Comparison of ENCODE assay signal across 9 mouse cellular contexts in the genomic region with DNA sequence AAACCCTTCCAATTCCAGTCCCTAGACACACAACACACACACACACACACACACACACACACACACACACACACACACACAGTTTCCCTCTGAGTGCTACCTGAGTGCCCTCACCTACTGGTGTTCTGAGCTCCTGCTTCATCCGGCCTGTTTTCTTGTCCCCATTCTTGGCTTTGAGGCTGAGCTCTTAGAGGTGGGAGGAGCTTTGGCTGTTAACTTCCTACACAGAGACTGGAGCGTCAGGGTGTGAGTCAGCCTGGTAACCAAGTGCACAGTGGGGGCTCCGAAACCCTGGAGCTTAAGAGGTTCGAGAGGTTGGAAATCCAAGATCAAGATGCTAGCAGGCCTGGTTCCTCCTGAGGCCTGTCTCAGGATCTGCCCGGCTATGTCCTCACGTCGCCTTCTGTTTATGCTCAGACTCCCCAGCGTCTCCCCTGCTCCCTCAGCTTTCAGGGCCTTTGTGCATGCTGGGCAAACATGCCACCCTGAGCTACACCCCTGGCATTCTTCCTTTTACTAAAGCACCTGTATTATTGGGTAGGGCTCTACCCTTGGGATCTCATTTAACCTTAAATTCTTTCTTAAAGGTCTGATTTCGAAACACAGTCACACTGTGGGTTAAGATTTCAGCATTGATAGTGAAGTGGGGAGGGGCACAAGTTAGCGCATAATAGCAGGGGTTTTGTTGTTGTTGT. TPM values are rescaled to one million over a fixed set of nuclear protein-coding genes. Genes with fewer than 3 reads are reported as not detected.
DNase-seq lines count a peak whose midpoint lies in the region; ATAC-seq and TF ChIP-seq lines count a peak whose summit lies in the region.
"Had no signal": no experiment of that assay in that cellular context is flagged by ENCODE, and none has a peak within 500 bp of the region (broad histone marks: within the 10 kb centered on the region; RNA-seq: fewer than 3 reads in every experiment).

No protein-coding gene starts in this region.

- DNase-seq in 3T3-L1 (ENCODE audit: low read depth, low spot score) (peak; percentile 59), adipocyte (ENCODE audit: low spot score) (no peak)
- peak; percentile 79 for DNase-seq in CD4-positive, CD25-positive, alpha-beta regulatory T cell, adult 2 months (ENCODE audit: low read depth, low spot score)
- DNase-seq in cerebellum, adult 8-10 months, result peak; percentile 54
- DNase-seq in lung, embryonic 14.5 days, result peak; percentile 26
- no peak for DNase-seq in kidney, adult 11 months

- TF ChIP-seq CTCF in lung, embryonic 14.5 days (IDR thresholded peaks at IDR 0.05; ENCODE audit: low read depth), result no peak

- H3K9me3 ChIP-seq in lung, embryonic 14.5 days (ENCODE audit: low read depth, low read length), result no peaks in the 10 kb centered on the region
- no peaks in the 10 kb centered on the region for H3K9me3 ChIP-seq in hindbrain, embryonic 13.5 days
- H3K9me3 ChIP-seq: embryonic facial prominence, embryonic 13.5 days; neural tube, embryonic 13.5 days had no signal

- no peak overlapping the region; the same call in 1 of the 2 replicates for H3K27ac ChIP-seq in lung, embryonic 14.5 days (ENCODE audit: low read depth)
- no peak overlapping the region for H3K27ac ChIP-seq in hindbrain, embryonic 13.5 days
- H3K27ac ChIP-seq: embryonic facial prominence, embryonic 13.5 days; neural tube, embryonic 13.5 days had no signal

- WGBS in lung, embryonic 14.5 days, result 55% methylated on average over 10 of the region's 10 CpGs
- 65% methylated on average over 10 of the region's 10 CpGs for WGBS in hindbrain, embryonic 13.5 days

- H3K36me3 ChIP-seq in lung, embryonic 14.5 days (ENCODE audit: insufficient read depth), result peaks cover 5% of the 10 kb centered on the region; the same call in 1 of the 2 replicates
- peaks cover 1% of the 10 kb centered on the region for H3K36me3 ChIP-seq in hindbrain, embryonic 13.5 days

- no peak overlapping the region for H3K9ac ChIP-seq in lung, embryonic 14.5 days
- H3K9ac ChIP-seq in hindbrain, embryonic 13.5 days, result no peak overlapping the region
- H3K9ac ChIP-seq: embryonic facial prominence, embryonic 13.5 days; neural tube, embryonic 13.5 days had no signal

- no peaks in the 10 kb centered on the region for H3K27me3 ChIP-seq in lung, embryonic 14.5 days (ENCODE audit: insufficient read depth, low read length)
- H3K27me3 ChIP-seq in hindbrain, embryonic 13.5 days, result no peaks in the 10 kb centered on the region
- H3K27me3 ChIP-seq: embryonic facial prominence, embryonic 13.5 days; neural tube, embryonic 13.5 days had no signal

- peak; percentile 76 for ATAC-seq in lung, embryonic 14.5 days (ENCODE audit: insufficient read depth)
- ATAC-seq in hindbrain, embryonic 13.5 days (ENCODE audit: low FRiP score), result no peak

- no peaks in the 10 kb centered on the region for H3K4me1 ChIP-seq in lung, embryonic 14.5 days (ENCODE audit: insufficient read depth)
- no peaks in the 10 kb centered on the region for H3K4me1 ChIP-seq in hindbrain, embryonic 13.5 days (replicated peaks)
- H3K4me1 ChIP-seq: neural tube, embryonic 13.5 days had no signal

- no peak overlapping the region for H3K4me2 ChIP-seq in lung, embryonic 14.5 days
- no peak overlapping the region for H3K4me2 ChIP-seq in hindbrain, embryonic 13.5 days
- H3K4me2 ChIP-seq: embryonic facial prominence, embryonic 13.5 days; neural tube, embryonic 13.5 days had no signal

- no peak overlapping the region for H3K4me3 ChIP-seq in lung, embryonic 14.5 days (ENCODE audit: low read depth, low read length)
- H3K4me3 ChIP-seq in hindbrain, embryonic 13.5 days, result no peak overlapping the region
- H3K4me3 ChIP-seq: embryonic facial prominence, embryonic 13.5 days; neural tube, embryonic 13.5 days had no signal

RNA-seq across cellular contexts. Expression of a gene that starts 45.0 kb away (rescaled TPM):
- 26.0 and 36.5 TPM in 2 replicates for polyA plus RNA-seq in lung, embryonic 14.5 days (2014; fragmentation: Nextera tagmentation; extraction: Ambion mirVana)
- 29.0 and 30.9 TPM in 2 replicates for polyA plus RNA-seq in hindbrain, embryonic 13.5 days (2015; fragmentation: Nextera tagmentation; extraction: Ambion mirVana)

Comparison
In these comparisons a context has a peak if more than half of its experiments do, and no peak if none do; other contexts are left out.
1. DNase-seq: peak in 3T3-L1 (single experiment), CD4-positive, CD25-positive, alpha-beta regulatory T cell, adult 2 months (single experiment), cerebellum, adult 8-10 months (single experiment) and lung, embryonic 14.5 days (single experiment); none in adipocyte (single experiment) and kidney, adult 11 months (single experiment).